Mouse (Mus musculus): ENCODE measurements around the gene Rtp3. TPM values are rescaled to one million over a fixed set of nuclear protein-coding genes. Genes with fewer than 3 reads are reported as not detected.

The Rtp3 gene
- polyA plus RNA-seq, 1 experiment from 2014 or later, result not detected

DNA sequence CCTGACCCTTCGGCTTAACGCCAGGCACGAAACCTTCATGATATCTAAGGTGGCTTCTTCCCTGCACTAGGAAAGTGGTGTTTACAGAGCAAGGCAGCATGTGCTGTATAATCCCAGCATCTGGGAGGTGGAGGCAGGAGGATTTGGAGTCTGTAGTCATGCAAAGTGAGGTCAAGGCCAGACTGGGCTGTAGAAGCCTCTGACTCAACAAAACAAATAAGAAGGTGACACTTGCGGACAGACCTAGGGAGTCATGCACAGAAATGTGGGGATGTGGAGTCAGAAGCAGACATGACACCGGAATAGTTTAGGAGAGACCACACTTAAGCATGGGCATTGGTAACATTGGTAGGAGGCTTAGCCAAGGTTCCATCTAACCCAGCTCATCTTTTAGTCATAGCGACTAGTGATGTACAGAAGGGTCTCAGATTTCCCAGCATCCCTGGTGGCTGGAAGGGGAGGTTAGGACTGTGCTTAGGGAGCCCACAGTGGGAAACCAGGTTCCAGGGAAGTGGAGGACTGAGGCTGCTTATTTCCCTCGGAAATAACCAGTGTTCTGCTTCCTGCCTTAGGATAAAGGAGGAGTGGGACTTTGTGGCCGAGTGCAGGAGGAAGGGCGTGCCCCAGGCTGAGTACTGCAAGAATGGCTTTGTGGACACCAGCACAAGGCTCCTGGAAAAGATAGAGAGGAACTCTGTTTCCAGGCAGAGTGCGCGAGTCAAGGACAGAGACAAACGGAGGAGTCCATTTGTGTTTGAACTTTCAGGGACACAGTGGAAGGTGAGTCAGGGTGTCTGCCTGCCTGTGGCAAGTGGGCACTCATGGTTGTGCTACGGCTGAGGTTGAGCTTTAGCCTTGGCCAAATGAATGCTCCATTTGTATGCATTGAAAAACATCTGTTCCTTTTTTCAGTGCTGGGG lies 29.9 kb downstream of the Rtp3 start:
- Histone ChIP-seq H3K4me1 (replicated peaks; ENCODE audit: control insufficient read depth, insufficient read depth) (no peaks in the 10 kb centered on the region), H3K4me2 (replicated peaks; ENCODE audit: low read depth) (no peak overlapping the region), H3K4me3 (ENCODE audit: low read depth, low read length) (no peak overlapping the region), H3K27ac (replicated peaks) (no peak overlapping the region), H3K9me3 (ENCODE audit: control insufficient read depth, low read length) (no peaks in the 10 kb centered on the region), H3K27me3 (ENCODE audit: control insufficient read depth, insufficient read depth, low read length) (no peaks in the 10 kb centered on the region), H3K36me3 (ENCODE audit: control insufficient read depth, insufficient read depth, low read length) (no peaks in the 10 kb centered on the region), H3K9ac (ENCODE audit: low read length) (no peak overlapping the region)
- no peak for ATAC-seq (ENCODE audit: low FRiP score, low TSS enrichment)
- no peak for DNase-seq (ENCODE audit: low spot score)
- TF ChIP-seq EP300 (optimal IDR thresholded peaks at IDR 0.05) (no peak), CTCF (IDR thresholded peaks at IDR 0.05; ENCODE audit: low read depth) (no peak)
- 82% methylated on average over 13 of the region's 13 CpGs for WGBS

DNA sequence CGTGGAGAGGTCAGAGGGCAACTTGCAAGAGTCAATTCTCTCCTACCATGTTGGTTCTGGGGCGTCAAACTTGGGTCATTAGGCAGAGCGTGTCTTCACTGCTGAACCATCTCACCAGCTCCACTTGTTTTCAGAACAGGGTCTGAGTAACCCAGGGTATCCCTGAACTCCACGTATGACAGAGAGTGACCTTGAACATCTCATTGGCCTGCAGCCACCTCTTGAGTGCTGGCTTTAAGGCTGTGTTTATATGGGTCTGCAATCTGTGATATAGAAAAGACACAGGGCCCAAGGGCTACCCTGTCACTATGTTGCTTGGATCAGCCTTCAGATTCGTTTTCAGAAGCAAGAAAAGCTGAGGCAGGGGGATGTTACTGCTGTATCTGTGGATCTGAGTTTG lies 30.7 kb downstream of the Rtp3 start:
- H3K4me1 ChIP-seq (replicated peaks; ENCODE audit: control insufficient read depth, insufficient read depth), result no peaks in the 10 kb centered on the region
- no peak for DNase-seq (ENCODE audit: low spot score)
- 79% methylated on average over 5 of the region's 5 CpGs for WGBS
- no peak overlapping the region for H3K4me3 ChIP-seq (ENCODE audit: low read depth, low read length)
- TF ChIP-seq EP300 (optimal IDR thresholded peaks at IDR 0.05), result no peak
- H3K9me3 ChIP-seq (ENCODE audit: control insufficient read depth, low read length), result no peaks in the 10 kb centered on the region
- no peak for ATAC-seq (ENCODE audit: low FRiP score, low TSS enrichment)
- no peak overlapping the region for H3K27ac ChIP-seq (replicated peaks)
- no peak overlapping the region for H3K4me2 ChIP-seq (replicated peaks; ENCODE audit: low read depth)
- H3K36me3 ChIP-seq (ENCODE audit: control insufficient read depth, insufficient read depth, low read length), result no peaks in the 10 kb centered on the region
- no peak overlapping the region for H3K9ac ChIP-seq (ENCODE audit: low read length)
- H3K27me3 ChIP-seq (ENCODE audit: control insufficient read depth, insufficient read depth, low read length), result no peaks in the 10 kb centered on the region

DNA sequence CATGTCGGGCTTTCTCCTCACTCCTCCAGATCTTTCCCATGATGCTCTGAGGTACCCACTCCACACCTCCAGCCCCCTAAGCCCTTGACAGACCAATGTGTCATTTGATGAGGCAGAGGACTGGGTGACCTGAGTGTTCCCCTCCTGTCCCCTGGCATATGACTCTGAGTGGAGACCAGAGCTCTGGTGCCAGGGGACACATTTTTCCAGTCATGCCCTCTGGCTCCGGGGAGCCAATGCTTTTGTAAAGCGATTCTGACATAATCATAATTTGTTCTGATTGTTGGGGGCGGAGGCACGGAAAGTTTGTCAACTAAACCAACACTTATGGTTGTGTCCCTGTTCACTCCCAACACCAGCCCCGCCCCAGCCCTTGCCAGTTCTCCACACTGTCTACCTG lies 34.4 kb downstream of the Rtp3 start:
- WGBS, result 73% methylated on average over 6 of the region's 6 CpGs
- ATAC-seq (ENCODE audit: low FRiP score, low TSS enrichment), result no peak
- Histone ChIP-seq H3K4me3 (ENCODE audit: low read depth, low read length) (no peak overlapping the region), H3K9ac (ENCODE audit: low read length) (no peak overlapping the region), H3K9me3 (ENCODE audit: control insufficient read depth, low read length) (no peaks in the 10 kb centered on the region), H3K36me3 (ENCODE audit: control insufficient read depth, insufficient read depth, low read length) (no peaks in the 10 kb centered on the region), H3K4me1 (replicated peaks; ENCODE audit: control insufficient read depth, insufficient read depth) (no peaks in the 10 kb centered on the region; the same call in 1 of the 2 replicates), H3K4me2 (replicated peaks; ENCODE audit: low read depth) (no peak overlapping the region), H3K27ac (replicated peaks) (no peak overlapping the region), H3K27me3 (ENCODE audit: control insufficient read depth, insufficient read depth, low read length) (no peaks in the 10 kb centered on the region)
- DNase-seq (ENCODE audit: low spot score), result no peak
- TF ChIP-seq CTCF (IDR thresholded peaks at IDR 0.05; ENCODE audit: low read depth) (no peak), EP300 (optimal IDR thresholded peaks at IDR 0.05) (no peak)

DNA sequence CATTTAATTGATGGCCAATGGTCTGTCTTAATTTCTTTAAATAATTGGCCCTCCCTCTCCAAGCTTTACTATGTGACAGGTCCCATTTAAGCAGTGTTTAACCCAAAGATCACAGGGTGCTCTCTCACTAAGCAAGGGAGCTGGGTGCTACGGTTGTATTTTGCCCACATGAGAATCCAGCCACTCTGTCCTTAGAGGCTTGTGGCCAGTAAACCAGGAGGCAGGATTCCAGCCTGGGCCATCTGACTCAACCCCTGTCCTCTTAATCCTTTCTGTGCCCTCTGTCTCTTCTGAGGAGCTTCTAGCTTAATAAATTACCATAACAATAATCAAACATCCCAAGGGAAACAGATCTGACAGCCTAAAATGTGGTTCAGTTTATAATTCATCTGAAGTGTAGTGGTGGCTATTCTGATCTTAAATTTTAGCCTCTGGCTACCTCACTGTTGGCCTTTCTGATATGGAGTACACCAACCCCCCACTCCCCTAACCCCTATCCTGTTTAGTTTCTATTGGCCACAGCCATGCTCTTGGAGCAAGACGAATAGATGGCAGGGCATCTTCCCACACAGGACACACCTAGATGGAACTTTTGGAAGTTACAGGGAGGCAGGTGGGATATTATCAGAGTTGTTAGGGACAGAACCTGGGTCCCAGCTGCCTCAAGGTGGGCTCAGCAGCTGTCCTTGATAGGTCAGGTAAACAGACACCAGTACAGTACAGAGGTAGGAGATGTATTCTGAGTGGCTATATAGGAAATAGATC lies 35.5 kb downstream of the Rtp3 start:
- 29% methylated on average over 2 of the region's 2 CpGs for WGBS
- no peak overlapping the region for H3K27ac ChIP-seq (replicated peaks)
- DNase-seq (ENCODE audit: low spot score) (no peak), ATAC-seq (ENCODE audit: low FRiP score, low TSS enrichment) (no peak)
- no peak overlapping the region for H3K4me3 ChIP-seq (ENCODE audit: low read depth, low read length)
- H3K4me2 ChIP-seq (replicated peaks; ENCODE audit: low read depth), result no peak overlapping the region
- no peaks in the 10 kb centered on the region; the same call in 1 of the 2 replicates for H3K4me1 ChIP-seq (replicated peaks; ENCODE audit: control insufficient read depth, insufficient read depth)
- no peaks in the 10 kb centered on the region for H3K36me3 ChIP-seq (ENCODE audit: control insufficient read depth, insufficient read depth, low read length)
- no peaks in the 10 kb centered on the region for H3K27me3 ChIP-seq (ENCODE audit: control insufficient read depth, insufficient read depth, low read length)
- no peak overlapping the region for H3K9ac ChIP-seq (ENCODE audit: low read length)
- no peaks in the 10 kb centered on the region for H3K9me3 ChIP-seq (ENCODE audit: control insufficient read depth, low read length)
- TF ChIP-seq EP300 (optimal IDR thresholded peaks at IDR 0.05) (no peak), CTCF (IDR thresholded peaks at IDR 0.05; ENCODE audit: low read depth) (no peak)

DNA sequence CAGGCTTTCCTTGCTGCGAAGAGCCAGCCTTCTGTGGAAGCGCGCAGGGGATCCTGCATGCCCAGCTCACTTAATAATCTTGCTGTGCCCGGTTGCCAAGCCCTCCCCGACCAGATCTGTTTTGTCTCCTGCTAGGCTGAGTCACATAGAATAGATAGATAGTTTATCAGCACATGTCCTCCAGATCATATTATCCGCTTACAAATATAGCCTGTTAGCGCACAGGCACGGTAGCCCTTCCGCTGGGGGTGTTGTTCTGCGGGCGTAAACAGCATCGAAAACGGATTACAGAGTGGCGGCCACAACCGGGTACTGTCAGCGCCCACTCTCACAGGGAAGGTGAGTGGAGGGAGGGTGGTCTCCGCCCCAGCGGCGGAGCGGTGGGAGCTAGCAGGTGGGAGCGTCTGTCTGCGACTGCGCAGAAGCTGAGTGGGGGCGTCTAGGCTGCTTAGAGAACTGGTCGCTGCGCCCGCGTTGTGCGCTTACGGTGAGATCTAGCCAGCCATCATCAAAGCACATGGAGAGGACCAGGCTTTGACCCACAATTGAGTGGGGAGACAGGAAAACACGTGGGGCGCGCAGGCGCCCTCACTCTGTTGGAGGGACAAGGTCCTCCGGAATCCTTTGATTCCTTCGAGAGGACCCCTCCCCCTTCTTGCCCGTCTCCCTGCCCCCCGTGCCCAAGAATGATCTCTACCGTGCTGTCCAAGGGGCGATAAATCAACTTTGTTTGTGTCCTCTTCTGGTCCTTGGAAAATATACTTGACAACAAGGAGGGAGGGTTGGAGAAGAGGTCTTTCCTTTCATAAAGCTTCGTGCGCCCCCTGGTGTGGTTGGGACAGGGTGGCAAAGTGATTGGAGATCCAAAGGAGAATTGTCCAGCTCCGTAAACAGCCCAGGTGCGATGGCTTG lies 36.6 kb downstream of the Rtp3 start:
- H3K27me3 ChIP-seq (ENCODE audit: control insufficient read depth, insufficient read depth, low read length), result no peaks in the 10 kb centered on the region
- DNase-seq (ENCODE audit: low spot score), result peak; percentile 55
- no peaks in the 10 kb centered on the region for H3K9me3 ChIP-seq (ENCODE audit: control insufficient read depth, low read length)

More for the DNA sequence above, 36.6 kb downstream of the Rtp3 start:
- WGBS, result 1% methylated on average over 44 of the region's 44 CpGs
- Histone ChIP-seq H3K4me2 (replicated peaks; ENCODE audit: low read depth) (peak overlapping the region; percentile 78), H3K4me3 (ENCODE audit: low read depth, low read length) (peak overlapping the region; percentile 45), H3K27ac (replicated peaks) (no peak overlapping the region), H3K4me1 (replicated peaks; ENCODE audit: control insufficient read depth, insufficient read depth) (no peaks in the 10 kb centered on the region; the same call in 1 of the 2 replicates), H3K9ac (ENCODE audit: low read length) (0 out of 2 replicates have a peak overlapping the region, but pooled peaks have one; percentile 23), H3K36me3 (ENCODE audit: control insufficient read depth, insufficient read depth, low read length) (no peaks in the 10 kb centered on the region)
- no peak for TF ChIP-seq EP300 (optimal IDR thresholded peaks at IDR 0.05)
- TF ChIP-seq CTCF (IDR thresholded peaks at IDR 0.05; ENCODE audit: low read depth), result peak; percentile 78
- peak; percentile 58 for ATAC-seq (ENCODE audit: low FRiP score, low TSS enrichment)
